Mouse (Mus musculus): ENCODE measurements around the gene C87977.
"Not testable (repeated sequence)": the region's sequence is repeated elsewhere in the genome, so short reads cannot be mapped to it uniquely, and the experiment has no call there.

Gene C87977
- long read RNA-seq, experiment 1 = 0 reads
- long read RNA-seq, experiment 2 = 0 reads

DNA sequence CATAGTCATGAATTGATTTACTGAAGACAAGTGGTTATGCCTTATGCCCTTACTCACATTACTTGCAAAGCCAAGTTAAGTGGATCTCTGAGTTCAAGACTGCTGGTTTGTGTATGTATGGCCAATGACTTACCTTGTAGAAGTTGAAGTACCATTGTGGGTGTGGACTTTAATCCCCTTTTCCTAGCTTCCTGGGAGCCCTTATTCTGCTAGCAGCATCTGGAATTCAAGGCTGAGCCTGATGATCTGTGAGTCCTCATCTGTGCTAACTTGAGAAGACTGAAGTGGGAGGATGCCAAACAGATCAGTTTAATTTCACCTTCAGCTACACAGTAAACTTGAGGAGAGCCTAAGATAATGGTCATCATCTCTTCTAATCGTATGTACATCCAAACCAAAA, at the start of gene C87977:
TSS of gene C87977 (minus strand) at position 101 of the 400 bp plus-strand sequence.
- intact Hi-C loops (cut with DNase I) = not testable (repeated sequence)

- intact Hi-C loops (cut with DNase I) = not testable (repeated sequence)
Measured at GRCm38 (mm10) chr4:144254768-144255167, 41.6 kb upstream of the C87977 start.

GRCm38 (mm10) chr4:144190419-144190818, 22.7 kb downstream of the C87977 start, which contains the start of gene Oog2:
Gene Oog2 (plus strand): TSS chr4:144190719.
- intact Hi-C loops (cut with DNase I) = no loop called here

- intact Hi-C loops (cut with DNase I) = no loop called here
Measured at GRCm38 (mm10) chr4:144162563-144162962, 50.6 kb downstream of the C87977 start, which contains the start of gene Oog3. Gene Oog3 (minus strand): TSS chr4:144162663.

All from adrenal gland (tissue).